Mouse (Mus musculus) stomach, embryonic 16.5 days (tissue): Measurements from ENCODE around the gene Slc4a8. TPM values are rescaled to one million over a fixed set of nuclear protein-coding genes. Genes with fewer than 3 reads are reported as not detected.

Experiments
- ATAC-seq: fragments of 200-750 bp; cut with Nextera tagmentation; 2 replicates; pipeline ENCODE4 v1.8.0; 2017; ENCODE audit warnings: moderate number of reproducible peaks, moderate TSS enrichment; ENCODE audit not compliant: insufficient read depth, low FRiP score
- H3K27ac ChIP-seq: fragments of 300-500 bp; sonication (generic); 2 replicates; pipeline ENCODE4 v1.5.1; 2014; ENCODE audit warnings: low read length
- H3K27me3 ChIP-seq: fragments of 300-500 bp; sonication (generic); 2 replicates; pipeline ENCODE4 v1.6.1; 2014; ENCODE audit warnings: low read length, control low read depth, mixed read lengths; ENCODE audit not compliant: control insufficient read depth, insufficient read depth
- H3K36me3 ChIP-seq: fragments of 300-500 bp; sonication (generic); 2 replicates; pipeline ENCODE4 v1.6.1; 2014; ENCODE audit warnings: low read length; ENCODE audit not compliant: control insufficient read depth, insufficient read depth
- H3K4me1 ChIP-seq: fragments of 300-500 bp; sonication (generic); 2 replicates; pipeline ENCODE4 v1.6.1; 2014; ENCODE audit warnings: low read length, control low read depth, mixed read lengths; ENCODE audit not compliant: control insufficient read depth, insufficient read depth
- H3K4me2 ChIP-seq: fragments of 300-500 bp; sonication (generic); 2 replicates; pipeline ENCODE4 v1.6.1; 2014; ENCODE audit warnings: low read depth, low read length, mixed read lengths
- H3K4me3 ChIP-seq: fragments of 300-500 bp; sonication (generic); replicated peaks from 2 replicates; pipeline ENCODE4 v1.5.1; 2014; ENCODE audit warnings: mild to moderate bottlenecking, low read length
- H3K9ac ChIP-seq: fragments of 300-500 bp; sonication (generic); 2 replicates; pipeline ENCODE4 v1.6.1; 2014; ENCODE audit warnings: low read length
- H3K9me3 ChIP-seq: fragments of 300-500 bp; sonication (generic); replicated peaks from 2 replicates; pipeline ENCODE4 v1.6.1; 2016; ENCODE audit warnings: low read length, control low read depth; ENCODE audit not compliant: control insufficient read depth
- WGBS: fragments of 180-500 bp; shearing (Covaris S2); extraction: QIAGEN DNeasy Blood & Tissue Kit; methylation state at CpG from one replicate; pipeline ENCODE4 v1.1.7; 2014; 5-methylcytosine and 5-hydroxymethylcytosine counted together
- polyA plus RNA-seq: library from polyadenylated mRNA; unstranded; fragments of >200 nt; fragmentation: Nextera tagmentation; extraction: Ambion mirVana; gene quantifications from 2 replicates; pipeline ENCODE4 v1.2.1, GENCODE M21; 2015

Gene Slc4a8
- polyA plus RNA-seq, 1 experiment from 2014 or later = 4.7 TPM

- no peak overlapping the region for H3K4me3 ChIP-seq
- 33% methylated on average over 12 of the region's 12 CpGs for WGBS
- H3K9me3 ChIP-seq = no peaks in the 10 kb centered on the region
- ATAC-seq = peak; percentile 71; the same call in 1 of the 2 replicates
- no peaks in the 10 kb centered on the region for H3K27me3 ChIP-seq
- H3K4me1 ChIP-seq = no peaks in the 10 kb centered on the region
- no peak overlapping the region for H3K4me2 ChIP-seq
- no peaks in the 10 kb centered on the region for H3K36me3 ChIP-seq
- no peak overlapping the region for H3K9ac ChIP-seq
- no peak overlapping the region for H3K27ac ChIP-seq
Measured at GRCm38 (mm10) chr15:100838607-100839207, 77.2 kb downstream of the Slc4a8 start.

GRCm38 (mm10) chr15:100844336-100844735, 82.8 kb downstream of the Slc4a8 start:
- H3K9me3 ChIP-seq = peaks cover 4% of the 10 kb centered on the region; the same call in 1 of the 2 replicates
- H3K4me1 ChIP-seq = no peaks in the 10 kb centered on the region
- no peak overlapping the region for H3K4me2 ChIP-seq
- no peak for ATAC-seq
- H3K36me3 ChIP-seq = no peaks in the 10 kb centered on the region
- no peak overlapping the region for H3K27ac ChIP-seq
- H3K4me3 ChIP-seq = no peak overlapping the region
- WGBS = 78% methylated on average over 7 of the region's 7 CpGs
- H3K9ac ChIP-seq = no peak overlapping the region
- H3K27me3 ChIP-seq = no peaks in the 10 kb centered on the region

- Histone ChIP-seq H3K4me2 (no peak overlapping the region), H3K4me3 (no peak overlapping the region)
Measured at GRCm38 (mm10) chr15:100845049-100845879, 83.7 kb downstream of the Slc4a8 start.

GRCm38 (mm10) chr15:100847193-100847592, 85.6 kb downstream of the Slc4a8 start:
- ATAC-seq = no peak
- Histone ChIP-seq H3K4me2 (no peak overlapping the region), H3K9ac (no peak overlapping the region), H3K27ac (no peak overlapping the region), H3K27me3 (no peaks in the 10 kb centered on the region), H3K9me3 (peaks cover 4% of the 10 kb centered on the region; the same call in 1 of the 2 replicates), H3K4me3 (no peak overlapping the region), H3K4me1 (no peaks in the 10 kb centered on the region), H3K36me3 (no peaks in the 10 kb centered on the region)
- WGBS = 83% methylated on average over 6 of the region's 6 CpGs

More at GRCm38 (mm10) chr15:100845049-100845879, 83.7 kb downstream of the Slc4a8 start:
- H3K27me3 ChIP-seq = no peaks in the 10 kb centered on the region
- no peaks in the 10 kb centered on the region for H3K4me1 ChIP-seq
- peak; percentile 64; the same call in 1 of the 2 replicates for ATAC-seq
- H3K9ac ChIP-seq = peak overlapping the region; percentile 28; the same call in 1 of the 2 replicates
- 43% methylated on average over 26 of the region's 26 CpGs for WGBS
- H3K36me3 ChIP-seq = no peaks in the 10 kb centered on the region
- H3K9me3 ChIP-seq = peaks cover 4% of the 10 kb centered on the region; the same call in 1 of the 2 replicates
- H3K27ac ChIP-seq = no peak overlapping the region

GRCm38 (mm10) chr15:100857586-100857985, 96.0 kb downstream of the Slc4a8 start:
- ATAC-seq = no peak

GRCm38 (mm10) chr15:100860856-100861255, 99.3 kb downstream of the Slc4a8 start:
- Histone ChIP-seq H3K4me1 (no peaks in the 10 kb centered on the region), H3K36me3 (no peaks in the 10 kb centered on the region), H3K4me3 (no peak overlapping the region), H3K27me3 (no peaks in the 10 kb centered on the region), H3K27ac (no peak overlapping the region), H3K9me3 (no peaks in the 10 kb centered on the region), H3K9ac (no peak overlapping the region), H3K4me2 (no peak overlapping the region)
- ATAC-seq = no peak
- WGBS = 31% methylated on average over 5 of the region's 5 CpGs

More at GRCm38 (mm10) chr15:100857586-100857985, 96.0 kb downstream of the Slc4a8 start:
- H3K4me2 ChIP-seq = no peak overlapping the region
- H3K4me3 ChIP-seq = no peak overlapping the region
- H3K27ac ChIP-seq = no peak overlapping the region
- H3K27me3 ChIP-seq = no peaks in the 10 kb centered on the region
- H3K9ac ChIP-seq = no peak overlapping the region
- no peaks in the 10 kb centered on the region for H3K9me3 ChIP-seq
- H3K4me1 ChIP-seq = no peaks in the 10 kb centered on the region
- no peaks in the 10 kb centered on the region for H3K36me3 ChIP-seq
- WGBS = 57% methylated on average over 3 of the region's 3 CpGs

GRCm38 (mm10) chr15:100865556-100865955, 104.0 kb downstream of the Slc4a8 start:
- H3K4me2 ChIP-seq = no peak overlapping the region
- no peak for ATAC-seq
- no peak overlapping the region for H3K4me3 ChIP-seq
- H3K36me3 ChIP-seq = no peaks in the 10 kb centered on the region
- peaks cover 4% of the 10 kb centered on the region; the same call in 1 of the 2 replicates for H3K4me1 ChIP-seq
- peaks cover 6% of the 10 kb centered on the region; the same call in 1 of the 2 replicates for H3K27me3 ChIP-seq
- WGBS = 50% methylated on average over 3 of the region's 3 CpGs
- no peaks in the 10 kb centered on the region for H3K9me3 ChIP-seq
- no peak overlapping the region for H3K9ac ChIP-seq
- no peak overlapping the region for H3K27ac ChIP-seq

- H3K27me3 ChIP-seq = peaks cover 34% of the 10 kb centered on the region
- 65% methylated on average over 7 of the region's 7 CpGs for WGBS
- no peak for ATAC-seq
- H3K4me2 ChIP-seq = peak within 1 kb of the TSS; percentile 92
- peak within 1 kb of the TSS; percentile 64 for H3K4me3 ChIP-seq
- no peak within 1 kb of the TSS for H3K27ac ChIP-seq
- H3K36me3 ChIP-seq = no peaks in the 10 kb centered on the region
- H3K9me3 ChIP-seq = no peaks in the 10 kb centered on the region
- H3K4me1 ChIP-seq = peaks cover 11% of the 10 kb centered on the region
- H3K9ac ChIP-seq = peak within 1 kb of the TSS; percentile 56
Measured at GRCm38 (mm10) chr15:100869558-100869957, 108.0 kb downstream of the Slc4a8 start, which contains the start of gene Scn8a. TSS of gene Scn8a (plus strand) at chr15:100869858.
